12 mouse cellular contexts compared by ENCODE assay signal in the genomic region with DNA sequence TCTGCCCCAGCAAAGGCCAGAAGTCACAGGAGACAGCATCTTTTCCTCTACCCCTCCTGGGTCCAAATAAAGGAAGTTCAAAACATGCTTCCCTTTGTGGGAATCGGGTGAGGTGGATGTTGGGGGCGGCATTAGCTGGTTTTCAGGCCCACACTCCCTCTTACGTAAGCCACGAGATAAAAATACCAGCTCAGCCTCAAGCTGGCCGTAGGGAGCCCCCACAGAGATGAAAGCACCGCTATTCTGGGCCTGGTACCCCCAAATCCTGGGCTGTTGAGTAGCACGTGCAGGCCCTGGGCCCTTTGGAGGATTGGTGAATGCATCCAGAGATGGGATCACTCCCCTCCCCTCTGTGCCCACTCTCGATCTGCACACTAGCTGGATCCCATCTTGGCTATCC. TPM values are rescaled to one million over a fixed set of nuclear protein-coding genes. Genes with fewer than 3 reads are reported as not detected.
A peak's percentile ranks its signal among the peaks of the same experiment; 100 is the strongest.
DNase-seq lines count a peak whose midpoint lies in the region; ATAC-seq and TF ChIP-seq lines count a peak whose summit lies in the region.
"Had no signal": no experiment of that assay in that cellular context is flagged by ENCODE, and none has a peak within 500 bp of the region (broad histone marks: within the 10 kb centered on the region; RNA-seq: fewer than 3 reads in every experiment).

No protein-coding gene starts in this region.

- WGBS in forebrain, embryonic 14.5 days = 58% methylated on average over 8 of the region's 8 CpGs
- 31% methylated on average over 8 of the region's 8 CpGs for WGBS in olfactory bulb, adult 2 months
- 65% methylated on average over 8 of the region's 8 CpGs for WGBS in kidney, embryonic 14.5 days

- no peak for TF ChIP-seq POLR2A in olfactory bulb, adult 2 months (IDR thresholded peaks at IDR 0.05; ENCODE audit: insufficient read depth, low read depth, low read length)

- ATAC-seq in forebrain, embryonic 14.5 days = no peak
- ATAC-seq in kidney, embryonic 14.5 days (ENCODE audit: low FRiP score, low TSS enrichment) = no peak

- H3K9ac ChIP-seq in forebrain, embryonic 14.5 days (ENCODE audit: low read length) = 0 out of 2 replicates have a peak overlapping the region, but pooled peaks have one; percentile 5
- H3K9ac ChIP-seq in kidney, embryonic 14.5 days (ENCODE audit: low read depth, low read length) = no peak overlapping the region
- H3K9ac ChIP-seq: stomach, embryonic 15.5 days had no signal

- no peak overlapping the region for H3K4me2 ChIP-seq in forebrain, embryonic 14.5 days (ENCODE audit: low read length)
- H3K4me2 ChIP-seq in kidney, embryonic 14.5 days (replicated peaks; ENCODE audit: low read depth, low read length) = no peak overlapping the region
- H3K4me2 ChIP-seq: stomach, embryonic 15.5 days had no signal

- no peak overlapping the region for H3K4me3 ChIP-seq in forebrain, embryonic 14.5 days (ENCODE audit: low read depth, low read length)
- no peak overlapping the region for H3K4me3 ChIP-seq in olfactory bulb, adult 2 months (ENCODE audit: insufficient read depth, low read depth, low read length)
- no peak overlapping the region for H3K4me3 ChIP-seq in kidney, embryonic 14.5 days (ENCODE audit: low read length)
- H3K4me3 ChIP-seq: limb, embryonic 10.5 days; stomach, embryonic 15.5 days had no signal

- no peaks in the 10 kb centered on the region for H3K9me3 ChIP-seq in forebrain, embryonic 14.5 days (replicated peaks; ENCODE audit: control insufficient read depth, low read length)
- no peaks in the 10 kb centered on the region for H3K9me3 ChIP-seq in kidney, embryonic 14.5 days (ENCODE audit: control insufficient read depth, low read length)
- H3K9me3 ChIP-seq: limb, embryonic 10.5 days; stomach, embryonic 15.5 days had no signal

- intact Hi-C loops in left cerebral cortex, postnatal 10 days (cut with DNase I) = no loop called here

- no peak overlapping the region for H3K27ac ChIP-seq in forebrain, embryonic 14.5 days (ENCODE audit: low read depth, low read length)
- peak overlapping the region; percentile 12 for H3K27ac ChIP-seq in olfactory bulb, adult 2 months (ENCODE audit: insufficient read depth, low read depth, low read length)
- H3K27ac ChIP-seq in kidney, embryonic 14.5 days (ENCODE audit: low read depth, low read length) = no peak overlapping the region
- H3K27ac ChIP-seq: stomach, embryonic 15.5 days had no signal

- no peak for TF ChIP-seq CTCF in olfactory bulb, adult 2 months (IDR thresholded peaks at IDR 0.05; ENCODE audit: insufficient read depth, low read depth, low read length)

- peaks cover 9% of the 10 kb centered on the region for H3K4me1 ChIP-seq in forebrain, embryonic 14.5 days (ENCODE audit: control insufficient read depth, insufficient read depth, low read length)
- H3K4me1 ChIP-seq in olfactory bulb, adult 2 months (ENCODE audit: control insufficient read depth, insufficient read depth, low read length) = peaks cover 20% of the 10 kb centered on the region
- no peaks in the 10 kb centered on the region for H3K4me1 ChIP-seq in kidney, embryonic 14.5 days (ENCODE audit: control insufficient read depth, insufficient read depth, low read length)
- H3K4me1 ChIP-seq: stomach, embryonic 15.5 days had no signal

- H3K27me3 ChIP-seq in forebrain, embryonic 14.5 days (replicated peaks; ENCODE audit: control insufficient read depth, insufficient read depth, low read length) = no peaks in the 10 kb centered on the region
- no peaks in the 10 kb centered on the region for H3K27me3 ChIP-seq in kidney, embryonic 14.5 days (ENCODE audit: control insufficient read depth, insufficient read depth, low read length)
- H3K27me3 ChIP-seq: stomach, embryonic 15.5 days had no signal

- peak; percentile 56 to 75 for DNase-seq in left cerebral cortex, adult 18-20 months (ENCODE audit: low spot score in 2 of 2)
- no peak for DNase-seq in left cerebral cortex, postnatal 10 days (ENCODE audit: extremely low spot score in 1 of 2, low spot score in 2 of 2)
- no peak for DNase-seq in forebrain, embryonic 14.5 days (ENCODE audit: low spot score)
- peak; percentile 52 for DNase-seq in layer of hippocampus, adult 9-11 months
- no peak for DNase-seq in adrenal gland, adult 8-10 months
- DNase-seq: kidney, adult 11 months; lung, adult 2 months had no signal

- H3K36me3 ChIP-seq in forebrain, embryonic 14.5 days (ENCODE audit: control insufficient read depth, insufficient read depth, low read length) = peaks cover 62% of the 10 kb centered on the region
- no peaks in the 10 kb centered on the region; the same call in 1 of the 2 replicates for H3K36me3 ChIP-seq in kidney, embryonic 14.5 days (ENCODE audit: control insufficient read depth, insufficient read depth, low read length)
- H3K36me3 ChIP-seq: stomach, embryonic 15.5 days had no signal

RNA-seq across cellular contexts. Expression of a gene that starts 32.5 kb away (rescaled TPM):
- 10 to 100 TPM; 65.8 to 70.9 TPM for total RNA-seq in left cerebral cortex, adult 18-20 months (2021)
- 10 to 100 TPM; 63.5 to 70.7 TPM for total RNA-seq in left cerebral cortex, postnatal 10 days (2021)
- 57.2 and 71.2 TPM in 2 replicates for polyA plus RNA-seq in forebrain, embryonic 14.5 days (2014; fragmentation: Nextera tagmentation; extraction: Ambion mirVana)
- not detected in 2 replicates for polyA plus RNA-seq in olfactory bulb, adult 2 months (2012; ENCODE audit: insufficient read depth, insufficient read length, low replicate concordance, missing spikeins)
- polyA plus RNA-seq in kidney, embryonic 14.5 days (2014; fragmentation: Nextera tagmentation; extraction: Ambion mirVana) = 5.1 and 6.9 TPM in 2 replicates
- 1 to 10 TPM; 2.9 to 4.9 (median 3.7) TPM for total RNA-seq in adrenal gland, adult 8-10 months (2022)
- total RNA-seq: monocyte, adult 5-6 weeks had no signal

Comparison
In these comparisons a context has a peak if more than half of its experiments do, and no peak if none do; other contexts are left out.
1. DNase-seq: peak in left cerebral cortex, adult 18-20 months (2 of 2) and layer of hippocampus, adult 9-11 months (single experiment); none in left cerebral cortex, postnatal 10 days (0 of 2), forebrain, embryonic 14.5 days (single experiment) and adrenal gland, adult 8-10 months (single experiment).
2. RNA of a gene that starts 32.5 kb away (total RNA-seq): 65.8 to 70.9 TPM in left cerebral cortex, adult 18-20 months and 63.5 to 70.7 TPM in left cerebral cortex, postnatal 10 days; 2.9 to 4.9 TPM in adrenal gland, adult 8-10 months; every median in the first group is over 10 times any median in the second.